Mouse (Mus musculus): ENCODE measurements around the gene Hyal1.
"Not testable (repeated sequence)": the region's sequence is repeated elsewhere in the genome, so short reads cannot be mapped to it uniquely, and the experiment has no call there.

Gene Hyal1

DNA sequence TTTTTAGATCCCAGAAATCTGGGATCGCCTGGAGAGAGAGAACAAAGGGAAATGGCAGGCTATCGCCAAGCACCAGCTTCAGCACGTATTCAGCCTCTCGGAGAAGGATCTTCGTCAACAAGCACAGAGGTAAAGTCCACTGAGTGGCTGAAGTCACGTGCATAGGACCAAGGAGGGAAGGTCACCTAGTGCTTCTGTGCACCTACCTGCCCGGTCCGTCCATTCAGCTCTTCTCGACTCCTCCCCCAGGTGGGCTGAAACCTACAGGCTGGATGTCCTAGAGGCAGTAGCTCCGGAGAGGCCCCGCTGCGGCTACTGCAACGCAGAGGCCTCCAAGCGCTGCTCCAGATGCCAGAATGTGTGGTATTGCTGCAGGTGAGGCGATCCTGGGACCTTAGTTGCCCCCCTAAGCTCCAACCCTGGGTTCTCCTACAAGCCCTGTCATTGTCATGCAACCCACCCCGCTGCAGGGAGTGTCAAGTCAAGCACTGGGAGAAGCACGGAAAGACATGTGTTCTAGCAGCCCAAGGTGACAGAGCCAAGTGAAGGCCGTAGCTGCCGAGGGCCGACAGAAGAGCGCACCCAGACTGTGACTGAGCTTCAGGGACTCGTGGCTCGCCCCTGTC lies 26.1 kb upstream of the Hyal1 start:
- no peak for DNase-seq (ENCODE audit: low read depth, low spot score)

DNA sequence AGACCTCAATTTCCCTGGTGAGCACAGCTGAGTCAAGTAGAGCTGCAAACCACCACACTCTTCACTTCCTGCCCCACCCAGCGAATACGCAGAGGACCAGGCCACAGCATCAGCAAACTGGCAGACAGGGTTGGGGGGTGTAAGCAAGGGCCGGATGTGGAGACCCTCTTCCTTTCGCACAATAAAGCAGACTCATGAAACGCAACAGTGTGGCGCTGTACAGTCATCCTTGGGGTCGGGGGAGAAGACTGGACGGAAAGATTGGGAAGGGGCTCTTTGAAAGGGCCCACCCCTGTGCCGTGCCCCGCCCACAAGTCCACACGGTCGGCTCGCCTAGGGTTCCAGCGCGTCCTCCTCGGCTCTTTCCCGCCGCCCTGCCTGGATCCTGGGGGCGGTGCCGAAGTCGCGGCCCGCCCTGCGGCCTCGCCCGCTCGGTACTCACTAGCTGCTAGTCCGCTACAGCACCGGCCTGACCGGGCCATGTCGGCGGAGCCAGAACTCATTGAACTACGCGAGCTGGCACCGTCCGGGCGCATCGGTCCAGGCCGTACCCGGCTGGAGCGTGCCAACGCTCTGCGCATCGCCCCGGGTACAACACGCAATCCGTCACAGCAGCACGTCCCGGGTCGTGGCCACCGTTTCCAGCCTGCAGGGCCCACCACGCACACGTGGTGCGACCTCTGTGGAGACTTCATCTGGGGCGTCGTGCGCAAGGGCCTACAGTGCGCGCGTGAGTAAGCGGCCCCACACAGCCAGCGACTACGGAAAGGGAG lies 25.4 kb upstream of the Hyal1 start, which contains the start of gene Rassf1:
Gene Rassf1, plus strand, starts transcription at position 439 of the 773 bp plus-strand sequence.
- peak; percentile 66 for DNase-seq (ENCODE audit: low read depth, low spot score)

DNA sequence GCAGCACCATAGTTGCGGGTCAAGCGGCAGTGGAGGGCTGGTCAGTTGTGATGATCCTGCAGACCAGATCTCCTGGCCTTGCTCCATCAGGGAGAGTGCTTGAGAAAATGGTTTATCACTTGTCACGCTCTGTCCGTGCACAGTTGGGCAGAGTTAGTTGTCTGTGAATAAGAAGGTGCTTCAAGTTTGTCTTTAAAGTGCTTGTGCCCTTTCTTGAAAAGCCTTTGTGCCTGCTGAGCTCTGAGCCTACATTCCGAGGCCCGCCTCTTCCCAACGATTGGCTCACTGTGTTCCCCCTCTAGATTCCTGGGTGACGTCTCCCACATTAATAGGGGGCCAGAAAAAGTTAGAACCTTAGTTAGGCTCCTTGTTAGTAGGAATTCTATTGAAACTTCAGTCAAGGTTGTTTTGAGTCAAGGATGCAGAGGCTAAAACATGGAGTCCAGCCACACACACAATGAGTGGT lies 24.8 kb upstream of the Hyal1 start:
- DNase-seq (ENCODE audit: low read depth, low spot score) = no peak

DNA sequence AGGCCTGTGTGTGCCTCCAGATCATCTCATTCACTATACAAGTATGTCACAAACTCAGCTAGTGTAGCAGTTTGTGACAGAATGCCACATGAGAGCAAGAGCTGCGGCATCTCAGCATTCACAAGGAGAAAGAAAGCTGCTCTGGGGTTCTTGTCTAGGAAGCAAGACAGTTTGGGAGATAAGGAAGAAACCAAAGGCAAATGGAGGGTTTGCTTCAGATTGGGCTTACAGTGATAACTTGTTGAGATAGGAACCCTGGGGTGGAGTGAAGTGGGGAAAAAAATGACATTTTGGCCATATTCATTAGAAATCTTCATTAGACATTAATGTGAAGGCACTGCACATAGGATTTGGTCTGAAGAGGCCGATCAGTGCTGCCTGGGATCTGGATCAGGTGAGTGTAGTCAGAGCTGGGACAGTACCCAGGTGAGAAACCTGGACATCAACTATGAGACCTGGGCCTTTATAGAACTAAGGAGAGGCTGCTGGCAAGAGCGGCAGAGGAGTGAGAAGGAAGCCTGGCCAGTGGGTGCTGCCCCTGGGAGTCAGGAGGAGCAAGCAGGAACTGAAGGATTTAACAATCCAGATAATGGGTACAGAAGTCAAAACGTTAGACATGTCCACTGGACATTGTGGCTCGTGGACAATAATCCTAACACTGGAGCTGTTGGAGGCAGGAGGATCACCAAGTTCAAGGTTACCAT lies 23.9 kb upstream of the Hyal1 start:
- DNase-seq (ENCODE audit: low read depth, low spot score) = no peak

DNA sequence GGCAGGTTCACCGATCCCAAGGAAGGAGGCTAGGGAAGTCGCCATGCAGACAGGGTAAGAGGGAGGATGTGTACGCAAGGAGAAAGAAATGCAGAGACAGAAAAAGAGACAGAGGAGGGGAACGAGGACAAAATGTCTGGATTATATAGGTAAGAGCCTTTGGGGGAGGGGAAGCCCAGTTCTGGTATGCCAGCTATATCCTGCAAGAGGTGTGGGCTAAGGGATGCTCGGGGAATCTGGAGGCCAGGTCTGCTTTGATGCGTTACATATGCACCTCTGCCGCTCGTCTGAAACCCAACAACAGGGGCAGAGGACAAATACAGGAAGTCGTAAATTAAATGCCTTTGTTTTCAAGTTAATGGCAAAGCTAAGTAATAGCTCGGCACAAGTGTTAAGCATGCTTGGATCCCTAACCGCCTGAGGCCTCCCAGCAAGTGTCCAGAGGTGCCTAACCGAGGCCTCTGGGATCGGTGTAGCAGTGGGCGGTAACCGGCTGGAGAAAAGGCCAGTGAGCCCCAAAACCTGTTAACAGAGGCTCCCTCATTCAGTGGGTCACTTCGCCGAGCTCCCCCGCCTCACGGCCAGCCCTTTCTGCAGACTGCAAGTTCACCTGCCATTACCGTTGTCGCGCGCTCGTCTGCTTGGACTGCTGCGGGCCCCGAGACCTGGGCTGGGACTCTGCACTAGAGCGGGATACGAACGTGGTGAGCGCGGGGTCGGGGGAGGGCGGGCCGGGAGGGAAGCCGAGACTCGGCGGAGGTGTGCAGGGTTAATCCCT lies 23.0 kb upstream of the Hyal1 start:
- peak; percentile 48 for DNase-seq (ENCODE audit: low read depth, low spot score)

DNA sequence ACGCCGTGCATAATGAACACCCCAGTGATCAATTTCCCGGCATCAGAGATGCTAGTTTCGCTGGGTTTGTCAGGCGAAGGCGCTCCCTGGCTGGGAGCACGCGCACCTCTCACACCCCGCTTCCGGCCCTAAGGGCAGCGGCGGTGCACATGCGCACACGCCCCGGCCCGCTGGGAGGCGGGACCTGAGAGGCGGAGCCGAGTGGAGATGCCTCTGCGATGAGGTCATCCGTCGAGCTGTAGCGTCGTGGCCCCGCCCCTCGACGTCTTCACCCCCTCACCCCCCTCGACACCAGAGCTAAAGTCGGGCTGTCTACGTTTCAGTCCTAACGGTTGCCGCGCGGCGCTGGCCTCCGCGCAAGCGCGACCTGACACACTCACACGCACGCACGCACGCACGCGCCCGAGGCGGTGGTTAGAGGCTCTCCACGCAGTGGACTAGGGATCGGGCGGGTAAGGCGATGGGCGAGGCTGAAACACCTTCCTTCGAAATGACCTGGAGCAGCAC lies 22.4 kb upstream of the Hyal1 start:
- peak; percentile 99 for DNase-seq (ENCODE audit: low read depth, low spot score)

DNA sequence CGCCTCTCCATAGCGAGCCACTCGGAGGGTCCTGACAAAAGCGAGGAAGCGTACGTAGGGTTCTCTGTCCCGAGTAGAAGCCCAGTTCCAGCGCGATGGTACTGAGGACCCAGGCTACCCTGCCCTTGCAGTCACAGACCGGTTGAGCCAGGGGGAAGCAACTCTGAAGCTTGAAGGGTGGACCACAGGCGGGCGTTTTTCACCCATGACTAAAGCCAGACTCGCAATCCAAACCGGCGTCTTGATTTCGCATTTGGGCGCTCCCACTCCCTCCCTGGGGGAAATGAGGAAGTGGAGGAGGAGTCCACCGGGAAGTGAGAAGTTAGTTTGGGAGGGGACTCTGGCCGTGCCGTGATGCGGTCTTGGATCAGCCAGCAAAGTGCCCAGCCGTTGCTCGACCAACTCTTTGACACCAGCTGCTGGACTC lies 21.7 kb upstream of the Hyal1 start:
- no peak for DNase-seq (ENCODE audit: low read depth, low spot score)

DNA sequence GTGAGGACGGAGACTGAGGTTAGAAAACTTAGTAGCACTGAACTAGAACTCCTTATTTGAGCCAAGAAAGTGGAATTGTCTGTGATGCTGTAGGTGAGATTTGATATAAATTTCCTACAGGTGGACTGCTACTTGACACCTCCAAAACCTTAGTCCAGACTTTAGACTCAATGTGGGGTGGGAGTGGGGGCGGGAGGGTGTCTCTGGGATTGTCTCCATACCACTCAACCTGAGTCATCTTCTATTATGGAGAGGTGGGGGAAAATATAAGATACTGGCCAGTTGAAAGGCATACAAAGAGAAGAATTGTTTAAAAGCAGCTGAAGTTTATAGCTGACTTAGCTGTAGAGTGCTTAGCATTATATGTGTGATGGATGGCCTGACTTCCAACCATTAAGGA lies 21.0 kb upstream of the Hyal1 start:
- DNase-seq (ENCODE audit: low read depth, low spot score) = no peak

DNA sequence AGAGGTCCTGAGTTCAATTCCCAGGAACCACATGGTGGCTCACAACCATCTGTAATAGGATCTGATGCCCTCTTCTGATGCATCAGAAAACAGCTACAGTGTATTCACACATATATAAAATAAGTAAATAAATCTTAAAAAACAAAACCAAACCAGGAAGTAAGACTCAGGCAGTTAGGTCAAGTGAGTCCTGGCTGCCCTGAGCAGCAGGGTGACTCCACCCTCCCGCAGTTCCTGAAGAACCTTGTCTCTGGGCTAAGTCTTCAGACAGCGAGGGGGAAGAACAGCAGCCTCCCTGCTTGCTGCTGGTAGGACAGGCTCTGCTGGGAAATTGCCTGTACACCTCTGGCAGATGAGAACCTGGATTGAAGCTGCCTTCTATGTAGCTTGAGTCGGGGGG lies 20.4 kb upstream of the Hyal1 start:
- no peak for DNase-seq (ENCODE audit: low read depth, low spot score)

DNA sequence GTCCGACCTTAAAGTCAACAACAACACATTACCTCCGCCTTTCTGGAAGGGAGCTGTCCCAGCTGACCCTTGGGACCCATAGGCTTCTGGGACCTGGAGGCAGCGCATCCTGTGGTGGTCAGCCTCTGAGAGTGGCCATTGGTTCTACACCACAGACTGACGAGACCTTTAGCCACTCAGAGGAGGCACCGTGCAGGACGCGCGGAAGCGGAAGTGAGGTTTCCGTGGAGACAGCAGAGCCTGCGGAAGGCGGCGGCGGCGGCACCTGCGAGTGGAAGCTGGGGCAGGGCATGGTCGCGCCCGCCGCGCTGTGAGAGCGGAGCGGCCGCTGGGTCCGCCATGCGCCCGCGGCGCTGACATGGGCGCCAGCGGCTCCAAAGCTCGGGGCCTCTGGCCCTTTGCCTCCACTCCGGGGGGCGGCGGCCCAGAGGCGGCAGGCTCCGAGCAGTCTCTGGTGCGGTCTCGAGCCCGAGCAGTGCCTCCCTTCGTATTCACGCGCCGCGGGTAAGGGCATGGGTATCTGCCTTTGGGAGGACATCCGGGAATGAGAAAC lies 13.6 kb upstream of the Hyal1 start, which contains the start of gene Tusc2:
Gene Tusc2, plus strand, starts transcription at position 227 of the 553 bp plus-strand sequence.
- DNase-seq (ENCODE audit: low read depth, low spot score) = peak; percentile 93

DNA sequence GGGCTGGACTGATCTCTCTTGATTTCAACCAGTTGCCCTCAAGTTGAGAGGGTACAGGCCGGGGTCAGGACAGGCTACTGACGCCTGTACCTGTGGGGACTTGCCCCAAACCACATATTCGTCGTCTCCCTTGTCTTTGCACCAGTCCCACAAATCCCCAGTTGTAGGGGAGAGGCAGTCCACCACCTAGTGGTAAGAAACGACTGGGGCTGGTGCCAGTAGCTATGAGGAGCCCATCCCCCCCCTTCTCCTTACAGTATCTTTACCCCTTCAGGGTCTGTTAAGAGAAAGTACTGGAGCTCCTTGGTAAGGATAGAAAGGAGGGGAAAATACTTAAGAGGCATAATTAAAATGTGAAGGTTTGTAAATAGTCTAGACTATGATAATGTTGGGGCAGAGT lies 11.2 kb upstream of the Hyal1 start:
- not testable (repeated sequence) for DNase-seq (ENCODE audit: low read depth, low spot score)

DNA sequence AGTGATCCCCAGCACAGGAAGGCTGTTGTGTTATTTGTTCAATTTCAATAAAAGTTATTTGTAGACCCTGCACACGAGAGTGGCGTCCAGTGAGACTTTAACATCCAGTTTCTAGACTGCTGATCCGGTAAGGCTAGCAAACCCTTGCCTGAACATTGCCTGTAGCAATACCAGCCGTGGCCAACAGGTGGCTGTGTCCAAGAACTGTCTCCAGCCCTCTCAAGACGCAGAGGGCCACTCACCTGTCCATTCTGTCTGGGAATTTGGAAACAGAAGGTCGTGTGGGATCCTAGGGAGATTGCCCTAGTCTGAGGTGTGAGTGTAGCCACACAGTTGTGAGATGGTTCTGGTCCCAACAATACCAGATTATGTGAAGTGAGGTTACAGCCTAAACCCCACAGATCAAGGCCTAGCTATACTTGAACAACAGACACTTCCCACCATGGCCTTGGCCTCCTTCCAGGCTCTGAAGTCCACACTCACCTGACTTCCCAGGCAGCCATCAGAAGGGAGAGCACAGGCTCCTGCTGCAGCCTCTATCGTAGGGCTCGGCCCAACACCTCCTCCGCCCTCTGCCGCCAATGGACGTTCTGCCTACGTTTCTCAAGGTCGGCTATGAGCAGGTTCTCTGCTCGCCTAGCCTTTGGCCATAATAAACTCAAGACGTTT lies 10.6 kb upstream of the Hyal1 start:
- peak; percentile 75 for DNase-seq (ENCODE audit: low read depth, low spot score)

DNA sequence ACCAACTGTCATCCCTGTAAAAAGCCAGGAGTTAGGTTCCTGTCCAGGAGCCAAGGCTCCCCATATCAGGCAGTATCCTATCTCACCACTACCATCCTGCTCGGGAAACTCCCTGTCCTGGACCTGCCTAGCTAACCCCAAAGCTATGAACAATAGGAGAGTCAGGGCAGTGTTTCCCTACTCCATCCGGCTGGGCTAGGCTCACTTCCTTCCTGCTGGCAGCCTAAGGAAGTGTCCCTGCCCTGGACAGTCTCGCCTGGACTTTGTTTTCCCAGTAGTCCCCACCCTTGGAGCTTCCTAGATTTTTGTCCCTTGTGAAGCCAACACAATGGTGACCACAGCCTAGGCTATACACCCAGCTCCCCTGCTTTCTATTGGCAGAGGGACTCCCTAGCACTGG lies 9.9 kb upstream of the Hyal1 start:
- DNase-seq (ENCODE audit: low read depth, low spot score) = no peak

DNA sequence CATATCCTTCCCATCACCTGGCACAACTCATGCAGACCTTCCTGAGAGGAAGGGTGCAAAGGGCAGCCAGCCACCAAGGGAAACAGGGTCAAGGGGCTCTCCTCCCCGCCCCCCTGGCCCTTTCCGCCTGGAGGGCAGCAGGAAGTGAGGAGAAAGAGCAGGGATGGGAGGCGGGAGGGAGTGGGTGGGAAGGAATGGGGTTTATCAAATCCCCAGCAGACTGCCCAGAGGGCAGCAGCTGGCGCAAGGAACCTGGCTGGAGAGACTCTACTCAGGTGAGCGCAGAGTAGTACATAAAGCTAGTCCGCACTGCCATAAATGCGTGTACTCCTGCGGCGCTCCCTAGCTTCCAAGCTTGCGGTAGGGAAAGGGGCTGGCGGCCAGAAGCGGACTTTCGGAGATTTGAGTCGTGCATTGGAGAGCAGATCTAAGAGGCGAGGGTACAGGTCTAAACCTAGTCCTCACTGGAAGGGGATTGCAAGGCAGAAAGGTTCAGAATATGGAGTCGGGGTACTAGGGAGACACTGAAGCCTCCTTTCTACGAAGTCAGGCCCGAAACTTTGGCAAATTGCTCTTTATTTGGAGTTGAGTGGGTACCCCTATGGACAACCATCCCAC lies 8.9 kb upstream of the Hyal1 start, which contains the start of gene Hyal2:
Gene Hyal2, plus strand, starts transcription at position 244 of the 618 bp plus-strand sequence.
- no peak for DNase-seq (ENCODE audit: low read depth, low spot score)

DNA sequence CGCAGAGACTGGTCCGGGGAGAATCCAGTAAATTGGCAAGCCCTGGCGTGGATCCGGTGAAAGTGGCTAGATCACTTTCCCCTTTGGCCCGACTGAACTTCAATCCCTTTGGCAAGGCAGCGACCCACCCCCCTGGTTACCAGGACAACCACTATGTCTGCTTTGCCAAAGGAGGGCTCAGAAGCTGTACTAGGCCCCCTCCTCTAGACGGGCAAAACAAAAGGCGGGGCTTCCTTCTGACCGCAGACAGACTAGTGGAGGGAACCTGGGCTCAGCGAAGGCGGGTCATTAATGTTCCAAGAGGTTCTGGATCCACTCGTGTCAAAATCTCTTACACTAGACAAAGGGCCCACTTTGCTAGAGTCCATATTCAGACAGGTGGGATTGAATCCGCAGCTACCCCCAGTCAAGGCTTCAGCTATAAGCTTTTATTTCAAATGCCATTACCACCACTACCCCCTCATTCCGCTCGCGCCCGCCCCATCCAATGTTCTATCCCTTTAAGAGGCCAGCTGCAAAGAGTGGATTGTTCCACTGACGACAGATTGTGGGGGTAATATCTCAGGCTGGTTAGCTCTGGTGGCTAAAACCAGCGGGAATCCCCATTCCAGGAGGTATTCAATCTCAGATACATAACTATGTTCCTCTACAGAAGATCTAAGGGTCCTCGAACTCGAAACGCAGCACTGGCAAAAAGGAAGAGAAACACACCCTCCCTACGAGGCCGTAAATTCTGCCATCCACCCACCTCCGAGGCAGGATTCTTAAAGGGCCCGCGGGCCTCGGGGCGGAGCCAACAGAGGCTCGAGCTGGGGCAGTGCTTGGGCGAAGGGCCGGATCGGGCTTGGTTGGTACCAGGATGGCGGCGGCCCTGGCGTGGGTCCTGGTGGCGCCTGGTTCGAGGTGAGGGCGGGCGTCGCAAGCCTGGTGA lies 8.1 kb upstream of the Hyal1 start:
- peak; percentile 89 for DNase-seq (ENCODE audit: low read depth, low spot score)

DNA sequence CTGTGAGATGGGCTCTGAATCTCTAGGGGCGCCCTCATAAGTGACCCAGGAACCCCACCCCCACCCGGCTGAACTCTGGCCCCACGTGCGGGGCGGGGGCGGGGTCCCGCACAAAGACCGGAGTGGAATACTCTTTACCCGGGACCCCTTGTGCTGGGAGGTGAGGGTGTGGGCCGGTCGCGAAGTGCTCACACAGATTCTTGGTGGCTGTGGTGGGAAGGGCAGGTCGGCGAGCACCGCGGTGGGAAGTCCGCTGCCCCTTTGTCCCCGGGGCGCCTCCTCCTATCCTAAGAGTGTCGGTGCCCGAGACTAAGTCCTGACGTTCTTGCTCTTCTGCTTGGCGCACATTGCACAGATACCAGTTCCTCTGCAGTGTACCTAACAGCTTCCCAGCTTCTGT lies 7.5 kb upstream of the Hyal1 start:
- DNase-seq (ENCODE audit: low read depth, low spot score) = no peak

DNA sequence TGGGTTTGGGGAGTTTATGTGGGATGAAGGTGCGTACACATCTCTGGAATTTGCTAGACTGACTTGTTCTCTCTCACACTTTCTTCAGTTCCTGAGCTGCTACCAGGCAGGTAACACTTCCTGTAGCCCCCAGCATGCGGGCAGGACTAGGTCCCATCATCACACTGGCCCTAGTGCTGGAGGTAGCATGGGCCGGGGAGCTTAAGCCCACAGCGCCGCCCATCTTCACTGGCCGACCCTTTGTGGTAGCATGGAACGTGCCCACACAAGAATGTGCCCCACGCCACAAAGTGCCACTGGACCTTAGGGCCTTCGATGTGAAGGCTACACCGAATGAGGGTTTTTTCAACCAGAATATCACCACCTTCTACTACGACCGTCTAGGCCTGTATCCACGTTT lies 6.7 kb upstream of the Hyal1 start:
- no peak for DNase-seq (ENCODE audit: low read depth, low spot score)

DNA sequence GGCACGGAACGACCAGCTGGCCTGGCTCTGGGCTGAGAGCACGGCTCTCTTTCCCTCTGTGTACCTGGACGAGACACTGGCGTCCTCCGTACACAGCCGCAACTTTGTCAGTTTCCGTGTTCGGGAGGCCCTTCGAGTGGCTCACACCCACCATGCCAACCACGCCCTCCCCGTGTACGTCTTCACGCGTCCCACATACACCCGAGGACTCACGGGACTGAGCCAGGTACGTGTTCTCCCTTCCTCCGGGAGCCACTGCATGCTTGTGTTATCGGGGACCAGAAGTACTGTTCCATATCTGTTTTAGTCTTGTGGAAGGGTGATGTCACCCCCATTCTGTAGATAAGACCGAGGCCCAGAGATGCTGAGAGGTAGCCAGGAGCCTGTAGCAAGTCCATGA lies 5.9 kb upstream of the Hyal1 start:
- DNase-seq (ENCODE audit: low read depth, low spot score) = no peak
